Mouse (Mus musculus) hindbrain, embryonic 14.5 days (tissue): ENCODE data around the gene Lgr5. TPM values are rescaled to one million over a fixed set of nuclear protein-coding genes. Genes with fewer than 3 reads are reported as not detected.

Experiments used
- ATAC-seq: fragments of 200-750 bp; cut with Nextera tagmentation; 2 replicates; pipeline ENCODE4 v1.8.0; 2017; ENCODE audit warnings: moderate number of reproducible peaks, mild to moderate bottlenecking, moderate TSS enrichment, moderate library complexity; ENCODE audit not compliant: low FRiP score
- DNase-seq: peaks from one replicate; pipeline ENCODE4 v3.0.0-alpha.2; 2015; ENCODE audit warnings: low spot score
- H3K27ac ChIP-seq: fragments of 300-500 bp; sonication (generic); 2 replicates; pipeline ENCODE4 v1.5.1; 2014; ENCODE audit warnings: mild to moderate bottlenecking, moderate library complexity
- H3K27me3 ChIP-seq: fragments of 300-500 bp; sonication (generic); 2 replicates; pipeline ENCODE4 v1.6.1; 2014; ENCODE audit warnings: mild to moderate bottlenecking, low read length, mixed read lengths; ENCODE audit not compliant: control insufficient read depth, insufficient read depth
- H3K36me3 ChIP-seq: fragments of 300-500 bp; sonication (generic); replicated peaks from 2 replicates; pipeline ENCODE4 v1.6.1; 2014; ENCODE audit not compliant: control insufficient read depth, insufficient read depth
- H3K4me1 ChIP-seq: fragments of 300-500 bp; sonication (generic); replicated peaks from 2 replicates; pipeline ENCODE4 v1.6.1; 2014; ENCODE audit warnings: antibody characterized with exemption, low read length, mixed read lengths; ENCODE audit not compliant: control insufficient read depth, insufficient read depth
- H3K4me2 ChIP-seq: fragments of 300-500 bp; sonication (generic); replicated peaks from 2 replicates; pipeline ENCODE4 v1.6.1; 2014; ENCODE audit warnings: mild to moderate bottlenecking, moderate library complexity
- H3K4me3 ChIP-seq: fragments of 300-500 bp; sonication (generic); replicated peaks from 2 replicates; pipeline ENCODE4 v1.5.1; 2014; ENCODE audit warnings: mild to moderate bottlenecking, low read length
- H3K9ac ChIP-seq: fragments of 300-500 bp; sonication (generic); 2 replicates; pipeline ENCODE4 v1.6.1; 2014
- H3K9me3 ChIP-seq: fragments of 300-500 bp; sonication (generic); 2 replicates; pipeline ENCODE4 v1.6.1; 2016; ENCODE audit warnings: low read length; ENCODE audit not compliant: control insufficient read depth
- WGBS: fragments of 180-500 bp; shearing (Covaris S2); extraction: QIAGEN DNeasy Blood & Tissue Kit; methylation state at CpG from one replicate; pipeline ENCODE4 v1.1.7; 2014; 5-methylcytosine and 5-hydroxymethylcytosine counted together
- polyA plus RNA-seq: library from polyadenylated mRNA; unstranded; fragments of >200 nt; fragmentation: Nextera tagmentation; extraction: Ambion mirVana; gene quantifications from 2 replicates; pipeline ENCODE4 v1.2.1, GENCODE M21; 2014

The Lgr5 gene
- polyA plus RNA-seq, 1 experiment from 2014 or later, result 2.5 TPM

DNA sequence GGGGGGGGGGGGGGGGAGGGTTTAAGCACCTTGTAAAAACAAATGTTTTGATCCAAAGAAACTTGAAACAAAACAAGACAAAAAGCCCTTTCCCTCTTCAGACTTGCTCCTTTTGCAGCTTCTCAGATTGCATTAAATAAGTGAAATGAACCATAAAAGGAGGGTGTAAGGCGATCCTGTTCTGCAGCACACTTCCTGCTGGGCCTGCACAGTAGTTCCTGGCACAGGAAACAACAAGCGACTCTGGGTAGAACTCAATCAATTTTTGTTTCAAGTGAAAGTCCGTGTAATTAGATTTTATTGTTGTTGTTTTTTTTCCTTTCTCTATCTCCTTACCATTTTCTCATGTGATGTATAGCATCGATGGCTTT lies 66.5 kb downstream of the Lgr5 start:
- no peak for DNase-seq
- 6% methylated on average over 4 of the region's 4 CpGs for WGBS

DNA sequence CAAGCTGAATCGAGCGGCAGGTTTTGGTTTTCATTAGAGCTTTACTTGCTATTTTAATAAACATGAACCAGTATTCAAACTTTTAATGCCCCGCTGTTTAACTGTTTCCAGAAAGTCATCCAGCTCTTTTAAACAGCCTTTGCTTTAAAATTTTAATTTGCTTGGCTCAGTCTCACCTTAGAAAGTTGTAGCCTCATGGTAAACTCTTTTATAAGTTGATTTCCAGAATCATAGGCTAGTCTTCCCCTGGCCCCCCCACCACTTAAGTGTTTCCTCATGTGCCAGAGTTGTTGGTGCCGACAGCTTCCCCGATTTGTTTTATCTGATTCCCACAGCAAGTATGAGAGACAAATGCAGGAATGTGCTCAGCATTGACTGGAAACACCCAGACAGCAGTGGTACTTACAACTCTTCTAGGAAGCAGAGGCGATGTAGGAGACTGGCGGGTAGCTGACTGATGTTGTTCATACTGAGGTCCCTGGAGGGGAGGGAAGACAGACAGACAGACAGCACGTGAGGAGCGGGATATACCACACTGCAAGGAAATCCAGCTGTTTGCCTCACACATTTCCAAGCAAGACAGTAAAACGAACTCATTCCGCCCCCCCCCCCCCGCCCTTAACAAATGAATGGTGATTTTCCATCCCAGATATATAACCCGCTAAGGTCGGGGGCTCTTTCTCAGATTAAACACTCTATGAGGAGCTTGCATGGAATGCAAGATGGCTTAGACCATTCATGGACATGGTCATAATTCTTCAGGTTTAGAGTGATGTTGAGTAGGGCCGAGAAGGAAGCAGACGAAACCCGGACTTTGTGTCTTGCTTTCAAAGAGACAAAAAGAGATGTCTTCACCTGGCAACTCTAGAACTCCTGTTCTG lies 67.1 kb downstream of the Lgr5 start:
- Histone ChIP-seq H3K27me3 (no peaks in the 10 kb centered on the region), H3K9me3 (no peaks in the 10 kb centered on the region), H3K27ac (no peak overlapping the region), H3K4me1 (0 out of 2 replicates have a peak, but pooled peaks cover 4% of the 10 kb centered on the region), H3K9ac (no peak overlapping the region), H3K4me2 (peak overlapping the region; percentile 15; the same call in 1 of the 2 replicates), H3K36me3 (no peaks in the 10 kb centered on the region), H3K4me3 (no peak overlapping the region)
- WGBS, result 39% methylated on average over 17 of the region's 17 CpGs
- no peak for DNase-seq
- ATAC-seq, result no peak

More for the DNA sequence above, 66.5 kb downstream of the Lgr5 start:
- no peaks in the 10 kb centered on the region for H3K36me3 ChIP-seq
- no peak overlapping the region for H3K9ac ChIP-seq
- 0 out of 2 replicates have a peak, but pooled peaks cover 4% of the 10 kb centered on the region for H3K4me1 ChIP-seq
- no peak overlapping the region for H3K27ac ChIP-seq
- no peak overlapping the region for H3K4me3 ChIP-seq
- ATAC-seq, result no peak
- H3K9me3 ChIP-seq, result no peaks in the 10 kb centered on the region
- peak overlapping the region; percentile 15; the same call in 1 of the 2 replicates for H3K4me2 ChIP-seq
- H3K27me3 ChIP-seq, result no peaks in the 10 kb centered on the region

DNA sequence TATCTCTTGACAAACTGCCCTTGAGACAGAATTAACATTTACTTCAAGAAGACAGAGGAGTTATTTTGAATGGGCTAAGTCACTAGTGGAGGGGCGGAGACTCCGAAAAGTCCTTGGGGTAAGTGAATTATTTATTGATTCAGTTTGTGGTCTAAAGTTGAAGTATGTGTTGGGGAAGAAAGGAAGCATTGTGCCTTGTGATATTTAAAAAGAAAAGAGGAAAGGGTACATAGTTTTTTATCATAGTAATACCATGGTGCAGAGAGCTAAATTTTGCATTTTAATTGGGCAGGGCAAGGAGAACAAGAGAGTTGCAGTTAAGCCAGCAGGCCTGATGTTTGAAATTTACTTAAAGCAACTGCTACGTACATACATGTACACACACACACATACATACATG lies 68.7 kb downstream of the Lgr5 start:
- Histone ChIP-seq H3K9me3 (no peaks in the 10 kb centered on the region), H3K4me1 (0 out of 2 replicates have a peak, but pooled peaks cover 4% of the 10 kb centered on the region), H3K36me3 (no peaks in the 10 kb centered on the region), H3K27me3 (no peaks in the 10 kb centered on the region), H3K27ac (no peak overlapping the region), H3K4me3 (no peak overlapping the region), H3K4me2 (no peak overlapping the region), H3K9ac (no peak overlapping the region)
- ATAC-seq (no peak), DNase-seq (no peak)
- WGBS, result 90% methylated on average over 3 of the region's 3 CpGs

GRCm38 (mm10) chr10:115515503-115515902 lies 72.1 kb downstream of the Lgr5 start:
- no peak for ATAC-seq
- DNase-seq, result no peak
- Histone ChIP-seq H3K4me2 (no peak overlapping the region), H3K9me3 (no peaks in the 10 kb centered on the region), H3K4me1 (0 out of 2 replicates have a peak, but pooled peaks cover 3% of the 10 kb centered on the region), H3K27ac (no peak overlapping the region), H3K27me3 (no peaks in the 10 kb centered on the region), H3K4me3 (no peak overlapping the region), H3K36me3 (no peaks in the 10 kb centered on the region), H3K9ac (no peak overlapping the region)
- WGBS, result 88% methylated on average over 7 of the region's 7 CpGs

DNA sequence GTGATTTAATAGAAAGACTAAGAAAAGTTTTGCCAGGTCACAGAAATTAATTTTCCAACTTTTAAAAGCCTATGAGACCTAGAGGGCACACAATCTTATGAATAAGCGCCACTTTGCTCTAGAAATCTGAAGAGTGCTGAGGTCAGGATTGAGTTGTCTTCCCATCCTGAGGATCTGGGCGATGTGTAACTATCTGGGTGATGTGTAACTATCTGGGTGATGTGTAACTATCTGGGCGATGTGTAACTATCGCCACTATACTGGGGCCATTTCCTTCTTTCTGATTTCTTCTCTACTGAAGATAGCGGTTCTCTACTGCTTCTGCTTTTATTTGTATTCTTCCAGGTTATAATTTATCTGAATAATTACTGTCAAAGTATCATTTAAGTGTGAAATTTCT lies 76.6 kb downstream of the Lgr5 start:
- no peak overlapping the region for H3K4me3 ChIP-seq
- H3K9me3 ChIP-seq, result no peaks in the 10 kb centered on the region
- H3K4me2 ChIP-seq, result no peak overlapping the region
- H3K9ac ChIP-seq, result no peak overlapping the region
- H3K4me1 ChIP-seq, result no peaks in the 10 kb centered on the region
- no peaks in the 10 kb centered on the region for H3K27me3 ChIP-seq
- DNase-seq (no peak), ATAC-seq (no peak)
- no peaks in the 10 kb centered on the region for H3K36me3 ChIP-seq
- H3K27ac ChIP-seq, result no peak overlapping the region
- WGBS, result 91% methylated on average over 5 of the region's 5 CpGs

DNA sequence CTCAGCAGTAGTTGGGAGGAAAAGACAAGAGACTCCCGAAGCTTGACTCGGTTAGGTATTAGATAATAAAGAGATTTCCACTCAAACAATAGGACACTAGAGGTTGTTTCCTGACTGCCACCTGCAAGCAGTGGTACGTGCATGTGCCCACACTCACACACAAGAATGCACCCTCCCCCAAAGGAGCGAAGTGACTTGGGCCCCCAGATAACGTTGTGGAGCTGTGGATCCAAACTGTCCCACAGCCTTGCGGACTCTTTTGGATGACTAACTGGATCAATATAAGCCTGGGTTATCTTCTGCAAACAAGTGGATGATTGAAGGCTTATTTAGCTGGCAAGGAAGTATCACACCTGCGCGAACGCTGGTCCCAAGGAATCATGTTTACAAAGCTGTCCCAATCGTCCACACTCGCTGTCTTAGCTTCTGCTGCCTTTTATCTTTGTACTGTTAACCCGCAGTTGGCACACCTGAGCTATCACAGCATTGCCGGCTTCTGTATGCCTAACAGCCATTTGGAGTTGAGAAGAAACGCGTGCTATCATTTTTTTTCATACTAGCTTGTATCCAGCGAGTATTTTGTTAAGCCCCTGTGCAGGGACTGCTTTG lies 81.8 kb downstream of the Lgr5 start:
- H3K27me3 ChIP-seq, result no peaks in the 10 kb centered on the region
- 96% methylated on average over 16 of the region's 16 CpGs for WGBS

GRCm38 (mm10) chr10:115505155-115505554 lies 82.4 kb downstream of the Lgr5 start:
- no peak overlapping the region for H3K4me2 ChIP-seq
- 93% methylated on average over 10 of the region's 10 CpGs for WGBS
- H3K27me3 ChIP-seq, result no peaks in the 10 kb centered on the region
- DNase-seq, result no peak
- no peak overlapping the region for H3K4me3 ChIP-seq
- H3K27ac ChIP-seq, result no peak overlapping the region
- no peaks in the 10 kb centered on the region for H3K4me1 ChIP-seq
- no peaks in the 10 kb centered on the region for H3K9me3 ChIP-seq
- ATAC-seq, result no peak
- H3K9ac ChIP-seq, result no peak overlapping the region
- no peaks in the 10 kb centered on the region for H3K36me3 ChIP-seq

More for the DNA sequence above, 81.8 kb downstream of the Lgr5 start:
- Histone ChIP-seq H3K4me1 (no peaks in the 10 kb centered on the region), H3K4me3 (no peak overlapping the region), H3K4me2 (no peak overlapping the region), H3K9me3 (no peaks in the 10 kb centered on the region), H3K36me3 (no peaks in the 10 kb centered on the region), H3K9ac (no peak overlapping the region), H3K27ac (no peak overlapping the region)
- no peak for ATAC-seq
- no peak for DNase-seq

DNA sequence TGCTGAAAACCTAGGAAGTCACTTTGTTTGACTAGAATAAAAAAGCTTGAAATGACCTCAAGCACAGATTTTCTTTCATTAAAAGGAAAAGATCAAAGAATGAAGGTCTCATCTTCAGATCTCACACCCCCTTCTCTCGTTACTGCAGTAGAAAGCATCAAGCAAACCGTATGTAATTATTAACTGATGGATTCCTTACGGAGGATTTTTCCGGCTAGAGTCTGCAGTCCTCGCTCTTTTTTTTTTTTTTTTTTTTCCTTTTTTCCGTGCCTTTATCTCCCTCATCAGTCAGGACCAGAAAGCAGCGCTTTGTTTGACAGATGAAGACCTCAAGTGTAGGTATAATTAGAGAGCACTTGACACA lies 93.8 kb downstream of the Lgr5 start:
- Histone ChIP-seq H3K4me2 (peak overlapping the region; percentile 39), H3K27ac (no peak overlapping the region), H3K9ac (peak overlapping the region; percentile 17; the same call in 1 of the 2 replicates), H3K9me3 (no peaks in the 10 kb centered on the region), H3K36me3 (no peaks in the 10 kb centered on the region), H3K4me1 (peaks cover 6% of the 10 kb centered on the region; the same call in 1 of the 2 replicates), H3K4me3 (no peak overlapping the region), H3K27me3 (no peaks in the 10 kb centered on the region)
- DNase-seq (no peak), ATAC-seq (no peak)
- 4% methylated on average over 7 of the region's 7 CpGs for WGBS

DNA sequence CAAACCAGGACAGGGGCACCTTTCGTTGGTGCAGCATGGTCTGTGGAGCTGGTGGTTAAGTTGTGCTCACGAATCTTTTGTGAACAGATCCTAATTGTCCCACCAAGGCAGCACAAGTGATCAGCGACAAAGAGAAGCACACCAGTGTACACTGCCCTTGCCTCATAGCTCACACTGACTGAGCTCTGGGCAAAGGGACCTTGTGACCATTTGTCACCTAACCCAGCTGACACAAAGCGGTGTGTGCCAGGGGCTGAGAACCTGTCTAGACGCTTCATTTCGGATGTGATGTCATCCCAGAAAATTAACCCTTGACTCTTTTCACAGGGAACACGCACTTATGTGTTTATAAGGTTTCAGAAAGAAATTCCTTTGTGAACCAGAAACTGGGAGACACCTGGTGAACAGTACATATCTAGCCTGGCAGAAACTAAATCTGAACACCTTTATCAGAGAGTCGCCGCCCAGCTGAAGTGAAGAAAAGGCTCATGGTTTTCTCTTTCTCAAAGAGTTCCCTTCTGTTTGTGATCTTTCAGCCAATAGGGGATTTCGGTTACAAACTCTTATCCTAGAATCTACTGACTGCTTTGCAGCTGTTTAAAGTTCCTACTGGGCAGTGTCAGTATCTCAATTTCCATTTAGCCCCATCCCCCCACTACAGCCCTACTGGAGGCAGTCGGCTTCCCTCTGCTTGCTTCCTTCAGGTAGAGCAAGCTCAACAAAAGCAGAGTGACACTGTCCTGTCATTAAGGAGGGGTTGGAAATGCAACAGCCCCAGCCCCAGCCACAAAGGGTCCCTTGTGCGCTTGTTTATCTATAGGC lies 94.4 kb downstream of the Lgr5 start:
- H3K4me2 ChIP-seq, result peak overlapping the region; percentile 39
- 46% methylated on average over 12 of the region's 12 CpGs for WGBS
- no peak overlapping the region for H3K27ac ChIP-seq

More for the DNA sequence above, 94.4 kb downstream of the Lgr5 start:
- ATAC-seq (peak; percentile 24; the same call in 1 of the 2 replicates), DNase-seq (no peak)
- Histone ChIP-seq H3K27me3 (no peaks in the 10 kb centered on the region), H3K36me3 (no peaks in the 10 kb centered on the region), H3K9ac (peak overlapping the region; percentile 17; the same call in 1 of the 2 replicates), H3K4me1 (peaks cover 6% of the 10 kb centered on the region; the same call in 1 of the 2 replicates), H3K9me3 (no peaks in the 10 kb centered on the region), H3K4me3 (no peak overlapping the region)
